Mouse (Mus musculus): ENCODE measurements around the gene Pdlim3. TPM values are rescaled to one million over a fixed set of nuclear protein-coding genes. Genes with fewer than 3 reads are reported as not detected.

Pdlim3 gene
- total and polyA plus RNA-seq, 3 experiments, result not detected

DNA sequence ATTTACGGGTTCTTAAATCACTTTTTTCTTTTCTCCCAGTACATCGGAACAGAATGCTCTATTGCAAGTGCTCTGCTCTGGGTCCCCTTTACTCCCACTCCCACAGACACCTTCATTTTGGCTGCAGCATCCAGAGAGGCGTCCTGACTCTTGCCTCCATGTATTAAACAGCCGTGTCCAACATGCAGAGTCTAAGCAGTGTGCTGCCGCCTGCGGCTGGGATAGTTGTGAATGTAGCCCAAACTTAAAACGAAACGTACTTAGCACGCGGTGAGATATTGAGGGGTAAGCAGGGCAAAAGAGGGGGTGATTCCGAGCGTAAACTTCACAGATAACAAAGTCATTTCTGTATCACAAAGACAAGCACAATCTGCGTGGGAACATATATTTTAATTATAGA is 709 bp upstream of the Pdlim3 start:
- Histone ChIP-seq H3K9me3 (replicated peaks; ENCODE audit: insufficient read depth, low read length) (no peaks in the 10 kb centered on the region), H3K79me2 (ENCODE audit: control insufficient read depth, insufficient read depth, low read length, poor library complexity) (no peaks in the 10 kb centered on the region), H3K4me1 (ENCODE audit: control insufficient read depth in 1 of 2, insufficient read depth in 2 of 2, low read length in 2 of 2) (no peaks in the 10 kb centered on the region), H3K27me3 (ENCODE audit: control insufficient read depth in 1 of 2, insufficient read depth in 2 of 2, low read length in 2 of 2) (peaks cover 0 to 1% of the 10 kb centered on the region in 2 experiments; a peak in 1 of 4 replicates), H3K36me3 (ENCODE audit: control insufficient read depth in 1 of 2, insufficient read depth in 2 of 2, low read length in 2 of 2) (no peaks in the 10 kb centered on the region), H3K27ac (ENCODE audit: control insufficient read depth, low read depth, low read length) (no peak overlapping the region), H3K9ac (ENCODE audit: control insufficient read depth, low read depth, low read length, poor library complexity, severe bottlenecking) (no peak overlapping the region), H3K4me3 (ENCODE audit: control insufficient read depth in 1 of 2, insufficient read depth in 1 of 2, low read depth in 2 of 2, low read length in 2 of 2) (no peak overlapping the region)
- TF ChIP-seq POLR2AphosphoS2 (IDR thresholded peaks at IDR 0.05; ENCODE audit: low read length) (no peak), TAL1 (IDR thresholded peaks at IDR 0.05; ENCODE audit: low read length) (no peak), BHLHE40 (IDR thresholded peaks at IDR 0.05; ENCODE audit: borderline replicate concordance, low read depth, low read length) (no peak), E2F4 (IDR thresholded peaks at IDR 0.05; ENCODE audit: borderline replicate concordance, low read depth, low read length) (no peak)
- DNase-seq (ENCODE audit: low read depth, low spot score), result no peak

DNA sequence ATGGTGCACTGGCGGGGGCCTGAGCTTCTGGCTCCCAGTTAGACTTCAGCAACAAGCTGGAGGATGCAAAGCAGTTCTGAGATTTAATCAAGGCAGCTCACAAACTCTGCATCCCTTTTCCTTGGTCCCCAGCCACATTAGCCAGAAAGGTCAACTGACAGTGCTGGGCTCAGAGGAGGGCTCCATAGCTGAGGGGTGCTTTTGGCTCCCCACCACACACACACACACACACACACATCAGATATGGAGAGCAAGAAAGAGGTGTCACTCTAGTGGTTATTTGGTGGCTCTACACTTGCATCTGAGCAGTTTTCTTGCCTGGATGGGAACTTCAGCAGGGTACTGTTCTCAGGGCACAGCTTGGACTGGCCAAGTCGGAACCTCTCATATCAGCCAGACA is 514 bp downstream of the Pdlim3 start:
- H3K9ac ChIP-seq (ENCODE audit: control insufficient read depth, low read depth, low read length, poor library complexity, severe bottlenecking), result no peak overlapping the region

DNA sequence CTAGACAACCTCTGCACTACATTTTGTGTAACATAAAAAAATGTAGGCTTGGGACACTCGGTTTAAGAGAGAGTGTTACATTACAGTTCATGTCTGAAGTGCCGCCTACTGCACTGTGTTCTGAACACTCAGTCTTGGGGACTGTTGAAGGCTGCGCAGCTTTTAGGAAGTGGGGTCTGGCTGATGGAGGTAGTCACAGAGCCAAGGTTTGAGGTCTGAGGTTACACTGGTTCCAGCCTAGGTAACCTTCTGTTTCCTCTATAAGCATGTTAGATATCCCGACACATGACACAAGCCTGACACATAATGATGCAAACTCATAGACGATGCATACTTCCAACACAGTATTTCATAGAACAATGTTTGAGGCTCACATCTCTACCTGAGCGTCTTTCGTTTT is 4.5 kb downstream of the Pdlim3 start:
- H3K9ac ChIP-seq (ENCODE audit: control insufficient read depth, low read depth, low read length, poor library complexity, severe bottlenecking), result no peak overlapping the region
- H3K4me3 ChIP-seq (ENCODE audit: control insufficient read depth in 1 of 2, insufficient read depth in 1 of 2, low read depth in 2 of 2, low read length in 2 of 2), result no peak overlapping the region
- DNase-seq (ENCODE audit: low read depth, low spot score), result no peak
- no peaks in the 10 kb centered on the region for H3K4me1 ChIP-seq (ENCODE audit: control insufficient read depth in 1 of 2, insufficient read depth in 2 of 2, low read length in 2 of 2)
- H3K36me3 ChIP-seq (ENCODE audit: control insufficient read depth in 1 of 2, insufficient read depth in 2 of 2, low read length in 2 of 2), result no peaks in the 10 kb centered on the region
- TF ChIP-seq MAFK (IDR thresholded peaks at IDR 0.05; ENCODE audit: borderline replicate concordance, low read depth, low read length), result no peak
- TF ChIP-seq CHD2 (IDR thresholded peaks at IDR 0.05; ENCODE audit: low read length), result no peak
- no peak for TF ChIP-seq ZNF384 (IDR thresholded peaks at IDR 0.05; ENCODE audit: low read depth, low read length)
- no peak for TF ChIP-seq ELF1 (IDR thresholded peaks at IDR 0.05; ENCODE audit: low read depth, low read length)
- TF ChIP-seq MEF2A (IDR thresholded peaks at IDR 0.05; ENCODE audit: extremely low read depth, insufficient replicate concordance, low read depth, low read length, poor library complexity, severe bottlenecking), result no peak
- no peak for TF ChIP-seq USF1 (IDR thresholded peaks at IDR 0.05; ENCODE audit: low read depth, low read length)
- no peak for TF ChIP-seq ZMIZ1 (IDR thresholded peaks at IDR 0.05; ENCODE audit: low read depth, low read length)
- no peak for TF ChIP-seq TBP (IDR thresholded peaks at IDR 0.05; ENCODE audit: low read depth, low read length)
- no peak for TF ChIP-seq RAD21 (IDR thresholded peaks at IDR 0.05; ENCODE audit: low read depth, low read length)
- no peak for TF ChIP-seq ETS1 (IDR thresholded peaks at IDR 0.05; ENCODE audit: low read depth, low read length)
- TF ChIP-seq RCOR1 (IDR thresholded peaks at IDR 0.05; ENCODE audit: low read depth, low read length), result no peak
- TF ChIP-seq POLR2AphosphoS5 (IDR thresholded peaks at IDR 0.05; ENCODE audit: borderline replicate concordance, low read depth, low read length), result no peak
- H3K27me3 ChIP-seq (ENCODE audit: control insufficient read depth in 1 of 2, insufficient read depth in 2 of 2, low read length in 2 of 2), result peaks cover 0 to 1% of the 10 kb centered on the region in 2 experiments; a peak in 1 of 4 replicates
- no peak overlapping the region for H3K27ac ChIP-seq (ENCODE audit: control insufficient read depth, low read depth, low read length)
- no peaks in the 10 kb centered on the region for H3K9me3 ChIP-seq (replicated peaks; ENCODE audit: insufficient read depth, low read length)
- no peaks in the 10 kb centered on the region for H3K79me2 ChIP-seq (ENCODE audit: control insufficient read depth, insufficient read depth, low read length, poor library complexity)

More for the DNA sequence above, 514 bp downstream of the Pdlim3 start:
- Histone ChIP-seq H3K4me3 (ENCODE audit: control insufficient read depth in 1 of 2, insufficient read depth in 1 of 2, low read depth in 2 of 2, low read length in 2 of 2) (no peak overlapping the region), H3K79me2 (ENCODE audit: control insufficient read depth, insufficient read depth, low read length, poor library complexity) (no peaks in the 10 kb centered on the region), H3K4me1 (ENCODE audit: control insufficient read depth in 1 of 2, insufficient read depth in 2 of 2, low read length in 2 of 2) (no peaks in the 10 kb centered on the region), H3K27me3 (ENCODE audit: control insufficient read depth in 1 of 2, insufficient read depth in 2 of 2, low read length in 2 of 2) (peaks cover 0 to 1% of the 10 kb centered on the region in 2 experiments; a peak in 1 of 4 replicates), H3K27ac (ENCODE audit: control insufficient read depth, low read depth, low read length) (no peak overlapping the region), H3K9me3 (replicated peaks; ENCODE audit: insufficient read depth, low read length) (no peaks in the 10 kb centered on the region), H3K36me3 (ENCODE audit: control insufficient read depth in 1 of 2, insufficient read depth in 2 of 2, low read length in 2 of 2) (no peaks in the 10 kb centered on the region)
- no peak for TF ChIP-seq USF2 (IDR thresholded peaks at IDR 0.05; ENCODE audit: borderline replicate concordance in 1 of 2, insufficient read depth in 1 of 2, low read depth in 1 of 2, low read length in 2 of 2)
- TF ChIP-seq POLR2A (IDR thresholded peaks at IDR 0.05; ENCODE audit: control insufficient read depth in 1 of 2, insufficient read depth in 1 of 2, low read depth in 1 of 2, low read length in 2 of 2, poor library complexity in 1 of 2), result no peak
- no peak for DNase-seq (ENCODE audit: low read depth, low spot score)

All from MEL (cell line).